In genomic region chr15:99294287-99294686, GRCm38 (mm10) we compare ENCODE assay signal across 8 mouse cellular contexts. TPM values are rescaled to one million over a fixed set of nuclear protein-coding genes. Genes with fewer than 3 reads are reported as not detected.
DNase-seq lines count a peak whose midpoint lies in the region; ATAC-seq and TF ChIP-seq lines count a peak whose summit lies in the region.

No protein-coding gene starts in this region.

- no peak for DNase-seq in heart, postnatal 10 days
- DNase-seq in G1E (ENCODE audit: low spot score) = peak; percentile 32
- peak; percentile 89 for DNase-seq in midbrain, embryonic 11.5 days (ENCODE audit: low spot score, missing footprints)
- DNase-seq in urinary bladder, postnatal 25 days (ENCODE audit: low spot score) = no peak
- no peak for DNase-seq in layer of hippocampus, postnatal 25 days (ENCODE audit: extremely low spot score in 1 of 2, low spot score in 1 of 2)

- H3K4me3 ChIP-seq in heart, embryonic 16.5 days (ENCODE audit: low read length) = peak overlapping the region; percentile 78
- peak overlapping the region; percentile 74 for H3K4me3 ChIP-seq in G1E (ENCODE audit: low read depth, low read length)
- peak overlapping the region; percentile 66 for H3K4me3 ChIP-seq in hindbrain, embryonic 12.5 days
- peak overlapping the region; percentile 70 for H3K4me3 ChIP-seq in midbrain, embryonic 11.5 days (ENCODE audit: low read depth, low read length)

- no peaks in the 10 kb centered on the region for H3K27me3 ChIP-seq in heart, embryonic 16.5 days (ENCODE audit: control insufficient read depth, insufficient read depth, low read length)
- H3K27me3 ChIP-seq in G1E (ENCODE audit: insufficient read depth, low read length) = peaks cover 12% of the 10 kb centered on the region; the same call in 1 of the 2 replicates
- H3K27me3 ChIP-seq in hindbrain, embryonic 12.5 days = no peaks in the 10 kb centered on the region
- no peaks in the 10 kb centered on the region for H3K27me3 ChIP-seq in midbrain, embryonic 11.5 days (ENCODE audit: control insufficient read depth, insufficient read depth, low read length)

- peak overlapping the region; percentile 85 for H3K9ac ChIP-seq in heart, embryonic 16.5 days (ENCODE audit: low read length)
- H3K9ac ChIP-seq in hindbrain, embryonic 12.5 days = peak overlapping the region; percentile 84
- peak overlapping the region; percentile 81 for H3K9ac ChIP-seq in midbrain, embryonic 11.5 days (ENCODE audit: low read length)

- peaks cover 14% of the 10 kb centered on the region for H3K4me1 ChIP-seq in heart, embryonic 16.5 days (ENCODE audit: control insufficient read depth, insufficient read depth, low read length)
- peaks cover 29% of the 10 kb centered on the region for H3K4me1 ChIP-seq in G1E (ENCODE audit: insufficient read depth, low read depth, low read length)
- peaks cover 16% of the 10 kb centered on the region for H3K4me1 ChIP-seq in hindbrain, embryonic 12.5 days
- peaks cover 11% of the 10 kb centered on the region for H3K4me1 ChIP-seq in midbrain, embryonic 11.5 days (ENCODE audit: control insufficient read depth, insufficient read depth, low read length)

- peak overlapping the region; percentile 82 for H3K4me2 ChIP-seq in heart, embryonic 16.5 days (ENCODE audit: low read depth, low read length)
- peak overlapping the region; percentile 67 for H3K4me2 ChIP-seq in hindbrain, embryonic 12.5 days (replicated peaks)
- peak overlapping the region; percentile 56 for H3K4me2 ChIP-seq in midbrain, embryonic 11.5 days

- H3K9me3 ChIP-seq in heart, embryonic 16.5 days (replicated peaks; ENCODE audit: control insufficient read depth, low read length) = no peaks in the 10 kb centered on the region
- no peaks in the 10 kb centered on the region for H3K9me3 ChIP-seq in G1E (replicated peaks)
- H3K9me3 ChIP-seq in hindbrain, embryonic 12.5 days (replicated peaks) = no peaks in the 10 kb centered on the region
- no peaks in the 10 kb centered on the region for H3K9me3 ChIP-seq in midbrain, embryonic 11.5 days (ENCODE audit: control insufficient read depth, low read length)

- intact Hi-C loops in heart, postnatal 10 days (cut with DNase I) = no loop called here

- ATAC-seq in heart, embryonic 16.5 days (replicated peaks; ENCODE audit: extremely low read depth, insufficient read depth, low FRiP score) = no peak
- 0 out of 2 replicates have a peak, but pooled peaks have one; percentile 16 for ATAC-seq in G1E (ENCODE audit: extremely low read depth, insufficient number of reproducible peaks, low FRiP score, poor library complexity, severe bottlenecking)
- ATAC-seq in hindbrain, embryonic 12.5 days (ENCODE audit: low FRiP score) = no peak
- ATAC-seq in midbrain, embryonic 11.5 days (ENCODE audit: low FRiP score) = peak; percentile 3; the same call in 1 of the 2 replicates
- ATAC-seq in granulocyte monocyte progenitor cell, adult 5-6 weeks (replicated peaks; ENCODE audit: poor library complexity, severe bottlenecking) = no peak

- H3K36me3 ChIP-seq in heart, embryonic 16.5 days (ENCODE audit: control insufficient read depth, insufficient read depth) = no peaks in the 10 kb centered on the region
- peaks cover 5% of the 10 kb centered on the region for H3K36me3 ChIP-seq in G1E (replicated peaks)
- no peaks in the 10 kb centered on the region for H3K36me3 ChIP-seq in hindbrain, embryonic 12.5 days
- H3K36me3 ChIP-seq in midbrain, embryonic 11.5 days (ENCODE audit: control insufficient read depth, insufficient read depth, low read length) = no peaks in the 10 kb centered on the region

- WGBS in heart, embryonic 16.5 days = 12% methylated on average over 16 of the region's 16 CpGs
- 40% methylated on average over 16 of the region's 16 CpGs for WGBS in hindbrain, embryonic 12.5 days
- 37% methylated on average over 16 of the region's 16 CpGs for WGBS in midbrain, embryonic 11.5 days

- TF ChIP-seq CTCF in G1E (IDR thresholded peaks at IDR 0.05; ENCODE audit: low read depth, low read length) = no peak

- H3K27ac ChIP-seq in heart, embryonic 16.5 days (ENCODE audit: low read length) = peak overlapping the region; percentile 84
- peak overlapping the region; percentile 90 for H3K27ac ChIP-seq in hindbrain, embryonic 12.5 days
- H3K27ac ChIP-seq in midbrain, embryonic 11.5 days (ENCODE audit: low read depth, low read length) = no peak overlapping the region

RNA-seq across cellular contexts. Expression of gene Prpf40b, which starts 0.6 kb away (rescaled TPM):
- polyA plus RNA-seq in heart, embryonic 16.5 days (2015; fragmentation: Nextera tagmentation; extraction: Ambion mirVana) = 36.0 and 46.6 TPM in 2 replicates
- total RNA-seq in heart, postnatal 10 days (2021) = 10 to 100 TPM; 30.5 to 38.7 TPM
- total RNA-seq in G1E (2014; fragmentation: Nextera tagmentation) (39.1 and 39.5 TPM in 2 replicates), G1E (2017) (10.1 and 13.1 TPM in 2 replicates)
- 47.2 and 53.8 TPM in 2 replicates for polyA plus RNA-seq in G1E (2012)
- 82.3 and 83.3 TPM in 2 replicates for polyA plus RNA-seq in hindbrain, embryonic 12.5 days (2016; fragmentation: Nextera tagmentation; extraction: Ambion mirVana)
- 41.5 and 41.6 TPM in 2 replicates for polyA plus RNA-seq in midbrain, embryonic 11.5 days (2014; fragmentation: Nextera tagmentation; extraction: Ambion mirVana)
- total RNA-seq in granulocyte monocyte progenitor cell, adult 5-6 weeks (2014; fragmentation: Nextera tagmentation) = 13.5 and 17.6 TPM in 2 replicates
- total RNA-seq in granulocyte monocyte progenitor cell, adult 5-6 weeks (2017) = 7.2 and 10.7 TPM in 2 replicates
- total RNA-seq in layer of hippocampus, postnatal 25 days (2021) = 100 to 1,000 TPM in 1 of 2 experiments, 10 to 100 TPM in 1; 81.5 to 116 TPM

RNA-seq across cellular contexts. Expression of gene Fam186b, which starts 1.4 kb away (rescaled TPM):
- polyA plus RNA-seq in heart, embryonic 16.5 days (2015; fragmentation: Nextera tagmentation; extraction: Ambion mirVana) = 0.13 and 0.16 TPM in 2 replicates
- total RNA-seq in heart, postnatal 10 days (2021) = under 1 TPM; 0.14 to 0.15 TPM
- not detected in 2 replicates for total RNA-seq in G1E (2014; fragmentation: Nextera tagmentation)
- 0.12 TPM in 1 of 2 replicates, not detected in the other for total RNA-seq in G1E (2017)
- polyA plus RNA-seq in G1E (2012) = not detected in 2 replicates
- polyA plus RNA-seq in hindbrain, embryonic 12.5 days (2016; fragmentation: Nextera tagmentation; extraction: Ambion mirVana) = 0.10 and 0.22 TPM in 2 replicates
- 0.19 TPM in 1 of 2 replicates, not detected in the other for polyA plus RNA-seq in midbrain, embryonic 11.5 days (2014; fragmentation: Nextera tagmentation; extraction: Ambion mirVana)
- not detected in 2 replicates for total RNA-seq in granulocyte monocyte progenitor cell, adult 5-6 weeks (2014; fragmentation: Nextera tagmentation)
- not detected in 2 replicates for total RNA-seq in granulocyte monocyte progenitor cell, adult 5-6 weeks (2017)
- total RNA-seq in layer of hippocampus, postnatal 25 days (2021) = 1 to 10 TPM; 1.2 to 1.3 TPM

RNA-seq across cellular contexts. Expression of gene Mcrs1, which starts 42.5 kb away (rescaled TPM):
- polyA plus RNA-seq in heart, embryonic 16.5 days (2015; fragmentation: Nextera tagmentation; extraction: Ambion mirVana) = 155 and 163 TPM in 2 replicates
- total RNA-seq in heart, postnatal 10 days (2021) = 10 to 100 TPM; 73.3 to 75.3 TPM
- total RNA-seq in G1E (2014; fragmentation: Nextera tagmentation) = 29.8 and 39.4 TPM in 2 replicates
- total RNA-seq in G1E (2017) = 45.7 and 60.1 TPM in 2 replicates
- 75.9 and 83.4 TPM in 2 replicates for polyA plus RNA-seq in G1E (2012)
- polyA plus RNA-seq in hindbrain, embryonic 12.5 days (2016; fragmentation: Nextera tagmentation; extraction: Ambion mirVana) = 178 and 179 TPM in 2 replicates
- polyA plus RNA-seq in midbrain, embryonic 11.5 days (2014; fragmentation: Nextera tagmentation; extraction: Ambion mirVana) = 189 and 193 TPM in 2 replicates
- 30.9 and 51.4 TPM in 2 replicates for total RNA-seq in granulocyte monocyte progenitor cell, adult 5-6 weeks (2014; fragmentation: Nextera tagmentation)
- 44.0 and 48.0 TPM in 2 replicates for total RNA-seq in granulocyte monocyte progenitor cell, adult 5-6 weeks (2017)
- total RNA-seq in layer of hippocampus, postnatal 25 days (2021) = 10 to 100 TPM; 68.5 to 71.8 TPM

Comparison
In these comparisons a context has a peak if more than half of its experiments do, and no peak if none do; other contexts are left out.
1. ATAC-seq: peak in G1E (single experiment) and midbrain, embryonic 11.5 days (single experiment); none in heart, embryonic 16.5 days (single experiment), hindbrain, embryonic 12.5 days (single experiment) and granulocyte monocyte progenitor cell, adult 5-6 weeks (single experiment).
2. DNase-seq: peak in G1E (single experiment) and midbrain, embryonic 11.5 days (single experiment); none in heart, postnatal 10 days (0 of 2), urinary bladder, postnatal 25 days (single experiment) and layer of hippocampus, postnatal 25 days (0 of 2).
3. Peak in every context shown above with its lines, with median percentiles within 50 percentile points of each other: H3K4me2 ChIP-seq, H3K4me3 ChIP-seq and H3K9ac ChIP-seq.